ENCODE assay signal across 9 mouse cellular contexts in genomic region chr9:45839982-45840300, GRCm38 (mm10). TPM values are rescaled to one million over a fixed set of nuclear protein-coding genes. Genes with fewer than 3 reads are reported as not detected.
DNase-seq lines count a peak whose midpoint lies in the region; ATAC-seq and TF ChIP-seq lines count a peak whose summit lies in the region.
"Had no signal": no experiment of that assay in that cellular context is flagged by ENCODE, and none has a peak within 500 bp of the region (broad histone marks: within the 10 kb centered on the region; RNA-seq: fewer than 3 reads in every experiment).

No protein-coding gene starts in this region.

- DNase-seq in kidney, adult 2 months: no peak
- no peak for DNase-seq in kidney, adult 9 months
- DNase-seq in hindbrain, postnatal 0 days (ENCODE audit: low spot score): no peak
- DNase-seq in midbrain, postnatal 0 days (ENCODE audit: low spot score): no peak
- DNase-seq in adrenal gland, postnatal 14 days: no peak
- DNase-seq in adrenal gland, adult (ENCODE audit: inconsistent age in 2 of 2, low spot score in 1 of 2): no peak
- DNase-seq in urinary bladder, adult 18-20 months (ENCODE audit: low spot score in 2 of 2): no peak
- DNase-seq: thymus, adult 2 months had no signal

- H3K4me2 ChIP-seq in embryonic facial prominence, embryonic 13.5 days: peak overlapping the region; percentile 99
- peak overlapping the region; percentile 95 for H3K4me2 ChIP-seq in hindbrain, postnatal 0 days (ENCODE audit: low read depth, low read length)
- H3K4me2 ChIP-seq in midbrain, postnatal 0 days (ENCODE audit: low read depth, low read length, poor library complexity, severe bottlenecking): peak overlapping the region; percentile 98

- TF ChIP-seq POLR2A in kidney, adult 2 months (IDR thresholded peaks at IDR 0.05; ENCODE audit: low read depth, low read length): no peak

- peaks cover 9% of the 10 kb centered on the region for H3K4me1 ChIP-seq in kidney, adult 2 months (ENCODE audit: control insufficient read depth, insufficient read depth, low read length)
- H3K4me1 ChIP-seq in embryonic facial prominence, embryonic 13.5 days: peaks cover 34% of the 10 kb centered on the region
- H3K4me1 ChIP-seq in hindbrain, postnatal 0 days (ENCODE audit: insufficient read depth, low read length): peaks cover 25% of the 10 kb centered on the region
- H3K4me1 ChIP-seq in midbrain, postnatal 0 days (ENCODE audit: insufficient read depth, low read length): peaks cover 21% of the 10 kb centered on the region

- no peak for ATAC-seq in embryonic facial prominence, embryonic 13.5 days (ENCODE audit: insufficient number of reproducible peaks, insufficient read depth, low FRiP score, low TSS enrichment, low read depth)
- no peak for ATAC-seq in hindbrain, postnatal 0 days
- ATAC-seq in midbrain, postnatal 0 days (ENCODE audit: low FRiP score): no peak

- H3K27me3 ChIP-seq in kidney, adult 2 months (replicated peaks; ENCODE audit: control insufficient read depth, insufficient read depth, low read length): no peaks in the 10 kb centered on the region
- H3K27me3 ChIP-seq in embryonic facial prominence, embryonic 13.5 days: no peaks in the 10 kb centered on the region
- no peaks in the 10 kb centered on the region for H3K27me3 ChIP-seq in hindbrain, postnatal 0 days (ENCODE audit: insufficient read depth, low read length)
- H3K27me3 ChIP-seq in midbrain, postnatal 0 days (ENCODE audit: insufficient read depth, low read length): no peaks in the 10 kb centered on the region

- WGBS in kidney, adult 2 months: 51% methylated on average over 7 of the region's 7 CpGs
- 75% methylated on average over 7 of the region's 7 CpGs for WGBS in embryonic facial prominence, embryonic 13.5 days
- WGBS in hindbrain, postnatal 0 days: 70% methylated on average over 7 of the region's 7 CpGs
- whole genome bisulfite sequencing in midbrain, postnatal 0 days: 75% methylated on average over 7 of the region's 7 CpGs

- peak overlapping the region; percentile 93 for H3K9ac ChIP-seq in embryonic facial prominence, embryonic 13.5 days
- H3K9ac ChIP-seq in hindbrain, postnatal 0 days (replicated peaks; ENCODE audit: low read length): peak overlapping the region; percentile 93
- H3K9ac ChIP-seq in midbrain, postnatal 0 days (replicated peaks; ENCODE audit: low read length, poor library complexity, severe bottlenecking): peak overlapping the region; percentile 85

- no peaks in the 10 kb centered on the region for H3K9me3 ChIP-seq in embryonic facial prominence, embryonic 13.5 days
- no peaks in the 10 kb centered on the region for H3K9me3 ChIP-seq in hindbrain, postnatal 0 days (ENCODE audit: low read length)
- no peaks in the 10 kb centered on the region for H3K9me3 ChIP-seq in midbrain, postnatal 0 days (ENCODE audit: low read length)

- H3K4me3 ChIP-seq in kidney, adult 2 months (ENCODE audit: insufficient read depth, low read depth, low read length): peak overlapping the region; percentile 84
- H3K4me3 ChIP-seq in embryonic facial prominence, embryonic 13.5 days: peak overlapping the region; percentile 88
- peak overlapping the region; percentile 68 for H3K4me3 ChIP-seq in hindbrain, postnatal 0 days (ENCODE audit: low read length)
- peak overlapping the region; percentile 94 for H3K4me3 ChIP-seq in midbrain, postnatal 0 days (ENCODE audit: low read depth, low read length)

- H3K27ac ChIP-seq in kidney, adult 2 months (ENCODE audit: insufficient read depth, low read depth, low read length): peak overlapping the region; percentile 58
- no peak overlapping the region for H3K27ac ChIP-seq in embryonic facial prominence, embryonic 13.5 days
- no peak overlapping the region for H3K27ac ChIP-seq in hindbrain, postnatal 0 days
- H3K27ac ChIP-seq in midbrain, postnatal 0 days (ENCODE audit: low read depth, low read length): no peak overlapping the region

- H3K36me3 ChIP-seq in kidney, adult 2 months (ENCODE audit: control insufficient read depth, insufficient read depth, low read length): no peaks in the 10 kb centered on the region
- H3K36me3 ChIP-seq in embryonic facial prominence, embryonic 13.5 days: no peaks in the 10 kb centered on the region
- H3K36me3 ChIP-seq in hindbrain, postnatal 0 days (ENCODE audit: insufficient read depth, low read length): no peaks in the 10 kb centered on the region
- H3K36me3 ChIP-seq in midbrain, postnatal 0 days (ENCODE audit: insufficient read depth, low read length): no peaks in the 10 kb centered on the region

- TF ChIP-seq CTCF in kidney, adult 2 months (conservative IDR thresholded peaks at IDR 0.05; ENCODE audit: insufficient read depth, insufficient read length, low read depth, low read length): no peak
- no peak for TF ChIP-seq CTCF in hindbrain, postnatal 0 days (IDR thresholded peaks at IDR 0.05; ENCODE audit: low read depth)
- TF ChIP-seq CTCF in midbrain, postnatal 0 days (IDR thresholded peaks at IDR 0.05): no peak

RNA-seq across cellular contexts. Expression of gene Bace1, which starts 1.6 kb away (rescaled TPM):
- polyA plus RNA-seq in kidney, adult 2 months (2012; rRNA removed): 26.8 and 31.7 TPM in 2 replicates
- 34.4 and 35.5 TPM in 2 replicates for polyA plus RNA-seq in embryonic facial prominence, embryonic 13.5 days (2015; fragmentation: Nextera tagmentation; extraction: Ambion mirVana)
- 77.0 and 92.0 TPM in 2 replicates for total RNA-seq in hindbrain, postnatal 0 days (2014; rRNA removed)
- 39.3 TPM in 2 replicates for polyA plus RNA-seq in hindbrain, postnatal 0 days (2015; fragmentation: Nextera tagmentation; extraction: Ambion mirVana)
- total RNA-seq in midbrain, postnatal 0 days (2014; rRNA removed): 60.7 and 77.3 TPM in 2 replicates
- 42.0 and 46.4 TPM in 2 replicates for polyA plus RNA-seq in midbrain, postnatal 0 days (2015; fragmentation: Nextera tagmentation; extraction: Ambion mirVana)
- total RNA-seq in adrenal gland, postnatal 14 days (2021): 25.2 and 25.6 TPM in 2 replicates

RNA-seq across cellular contexts. Expression of gene Cep164, which starts 11.4 kb away (rescaled TPM):
- 14.6 and 17.8 TPM in 2 replicates for polyA plus RNA-seq in kidney, adult 2 months (2012; rRNA removed)
- 33.8 and 34.3 TPM in 2 replicates for polyA plus RNA-seq in embryonic facial prominence, embryonic 13.5 days (2015; fragmentation: Nextera tagmentation; extraction: Ambion mirVana)
- total RNA-seq in hindbrain, postnatal 0 days (2014; rRNA removed): 13.7 and 24.6 TPM in 2 replicates
- polyA plus RNA-seq in hindbrain, postnatal 0 days (2015; fragmentation: Nextera tagmentation; extraction: Ambion mirVana): 14.2 and 14.3 TPM in 2 replicates
- 17.1 and 21.3 TPM in 2 replicates for total RNA-seq in midbrain, postnatal 0 days (2014; rRNA removed)
- polyA plus RNA-seq in midbrain, postnatal 0 days (2015; fragmentation: Nextera tagmentation; extraction: Ambion mirVana): 12.2 and 17.7 TPM in 2 replicates
- total RNA-seq in adrenal gland, postnatal 14 days (2021): 12.4 and 13.1 TPM in 2 replicates
